Mouse (Mus musculus) stomach, adult 2 months (tissue): ENCODE results near the gene Creld2. TPM values are rescaled to one million over a fixed set of nuclear protein-coding genes. Genes with fewer than 3 reads are reported as not detected.

ENCODE experiments used
- polyA plus RNA-seq: library from polyadenylated mRNA; depleted of rRNA; stranded (reverse); fragments of >200 nt; gene quantifications from 2 replicates; pipeline ENCODE4 v1.2.3, GENCODE M21; 2012; rRNA removed

The Creld2 gene
- polyA plus RNA-seq, result 15.7 and 30.6 TPM in 2 replicates

DNA sequence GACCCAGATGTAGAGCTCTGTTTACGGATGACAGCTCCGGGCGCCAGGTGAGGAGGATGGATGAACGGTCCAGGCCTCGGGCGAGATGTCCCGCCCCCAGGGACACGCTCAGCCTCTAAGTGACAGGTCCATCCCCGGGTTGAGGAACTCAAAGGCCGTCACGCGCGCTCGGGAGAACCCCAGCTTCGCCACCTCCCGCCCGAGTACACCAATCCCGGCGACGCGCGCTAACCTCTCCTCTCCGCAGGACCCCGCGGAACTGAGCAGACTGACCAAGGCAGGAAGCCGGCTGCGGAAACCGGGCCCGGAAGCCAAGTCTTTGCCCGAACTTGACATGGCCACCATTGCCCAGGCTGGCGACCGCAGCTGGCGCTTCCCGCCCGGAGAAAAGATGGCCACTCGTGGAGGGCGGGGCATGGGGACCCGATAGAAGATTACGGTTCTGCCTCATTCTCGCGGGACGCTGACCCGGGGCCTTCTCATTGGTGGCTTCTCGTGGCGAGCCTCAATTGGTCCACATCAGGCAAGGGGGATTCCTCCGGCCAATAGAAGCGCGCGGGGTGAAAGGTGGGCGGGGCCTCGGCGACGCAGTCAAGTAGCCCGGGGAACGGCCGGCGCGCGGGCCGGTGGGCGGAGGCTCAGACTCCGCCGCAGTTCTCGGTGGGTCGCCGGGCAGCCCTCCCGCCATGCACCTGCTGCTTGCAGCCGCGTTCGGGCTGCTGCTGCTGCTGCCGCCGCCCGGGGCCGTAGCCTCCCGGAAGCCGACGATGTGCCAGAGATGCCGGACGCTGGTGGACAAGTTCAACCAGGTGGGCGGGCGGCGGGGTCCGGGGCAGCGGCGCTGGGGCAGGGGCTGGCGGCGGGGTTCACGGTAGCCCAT is at the start of gene Creld2, which contains the start of gene Alg12:
Gene Creld2 (plus strand): TSS at position 621 of the 880 bp plus-strand sequence.
Gene Alg12 (minus strand): TSS at position 293 of the 880 bp plus-strand sequence.

DNA sequence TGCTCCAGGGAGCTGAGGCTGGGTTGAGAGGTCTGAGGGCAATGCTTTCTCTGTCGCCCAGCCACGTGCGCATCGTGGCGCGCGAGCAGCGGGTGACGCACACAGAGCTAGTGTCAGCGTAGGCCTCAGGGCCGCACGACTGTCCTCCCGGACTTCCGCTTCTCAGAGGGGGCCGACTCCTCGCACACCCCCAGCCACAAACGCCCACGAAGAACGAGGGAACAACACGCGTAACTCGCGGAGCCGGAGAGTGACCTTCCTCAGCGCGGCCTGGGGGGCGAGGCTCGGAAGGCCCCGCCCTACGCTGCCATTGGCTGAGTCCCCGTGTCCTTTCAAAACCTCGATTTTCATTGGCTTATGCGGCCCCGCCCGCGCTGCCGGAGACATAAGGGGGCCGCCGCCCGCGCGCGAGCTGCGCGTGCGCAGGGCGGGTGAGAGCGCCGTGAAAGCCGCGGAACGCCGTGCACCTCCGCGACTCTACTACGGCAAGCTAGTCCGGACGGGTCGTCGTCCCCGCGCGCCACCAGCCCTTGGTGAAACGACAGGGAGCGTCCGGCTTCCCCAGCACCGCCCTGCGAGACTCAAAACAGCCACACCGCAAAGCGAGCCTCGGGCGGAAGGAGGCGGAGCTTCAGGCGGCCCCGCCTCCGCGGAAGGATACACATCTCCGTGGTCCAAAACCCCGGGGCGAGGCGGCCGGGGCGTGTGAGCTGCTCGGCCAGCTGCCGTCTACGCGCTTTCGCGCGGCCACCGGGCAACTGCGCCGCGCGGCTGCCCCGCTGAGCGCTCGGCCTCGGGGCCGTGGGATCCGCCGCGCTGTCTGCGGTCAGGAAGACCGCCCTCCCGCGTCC is 42.6 kb downstream of the Creld2 start, which contains the start of gene Pim3:
Gene Pim3 (plus strand): TSS at position 415 of the 851 bp plus-strand sequence.

Other genes starting within 250 kb of the Creld2 start
- gene Zdhhc25, start 219.3 kb upstream of the Creld2 start, polyA plus RNA-seq, result not detected in 2 replicates
- 3.2 and 3.6 TPM in 2 replicates for gene Brd1, start 85.4 kb upstream of the Creld2 start, polyA plus RNA-seq
- gene Zbed4, start 68.0 kb upstream of the Creld2 start, polyA plus RNA-seq, result 1.1 and 1.5 TPM in 2 replicates
- gene Alg12, start 328 bp upstream of the Creld2 start, polyA plus RNA-seq, result 10.3 and 11.3 TPM in 2 replicates
- gene Pim3, start 42.5 kb downstream of the Creld2 start, polyA plus RNA-seq, result 35.9 and 61.8 TPM in 2 replicates
- not detected in 2 replicates for gene Ttll8, start 134.8 kb downstream of the Creld2 start, polyA plus RNA-seq
- gene Mlc1, start 159.4 kb downstream of the Creld2 start, polyA plus RNA-seq, result not detected in 2 replicates
- not detected in 2 replicates for gene Mov10l1, start 163.3 kb downstream of the Creld2 start, polyA plus RNA-seq
- gene Panx2, start 240.1 kb downstream of the Creld2 start, polyA plus RNA-seq, result 0.29 and 0.32 TPM in 2 replicates